Mouse (Mus musculus) heart, postnatal 25 days (tissue): ENCODE results near the gene Oas1f. TPM values are rescaled to one million over a fixed set of nuclear protein-coding genes. Genes with fewer than 3 reads are reported as not detected.
"Not testable (repeated sequence)": the region's sequence is repeated elsewhere in the genome, so short reads cannot be mapped to it uniquely, and the experiment has no call there.

ENCODE experiments used
- DNase-seq: peaks from one replicate; pipeline ENCODE4 v3.0.0; 2022; ENCODE audit warnings: low spot score
- intact Hi-C: fragments of 180-260 bp; cut with DNase I; formaldehyde crosslinking; loops from one replicate; pipeline ENCODE4 v1.15.1; 2025
- total RNA-seq, 2 experiments: library from RNA; stranded (reverse); gene quantifications; 2 replicates each; pipeline ENCODE4 v1.2.3; 2021

The Oas1f gene
- not detected for total RNA-seq

DNA sequence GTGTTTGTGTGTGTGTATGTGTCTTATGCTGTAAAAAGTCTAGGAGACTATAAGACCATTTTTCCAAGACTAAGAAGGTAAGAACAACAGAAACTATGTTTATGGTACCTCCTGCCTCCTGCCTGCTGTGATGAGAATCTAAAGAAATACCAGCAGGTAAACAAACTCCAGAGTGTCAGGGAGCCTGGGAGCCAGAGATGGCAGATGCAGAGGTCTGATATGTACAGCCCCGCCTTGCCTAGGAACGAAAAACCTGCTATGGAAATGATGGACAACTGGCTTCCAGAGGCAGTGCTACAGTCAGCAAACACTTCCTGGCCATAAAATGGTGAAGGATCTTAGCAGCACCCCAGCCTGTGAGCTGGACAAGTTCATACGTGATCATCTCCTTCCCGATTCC lies at the start of gene Oas1f:
Gene Oas1f, plus strand, starts transcription at position 301 of the 400 bp plus-strand sequence.
- intact Hi-C loops, result no loop called here

DNA sequence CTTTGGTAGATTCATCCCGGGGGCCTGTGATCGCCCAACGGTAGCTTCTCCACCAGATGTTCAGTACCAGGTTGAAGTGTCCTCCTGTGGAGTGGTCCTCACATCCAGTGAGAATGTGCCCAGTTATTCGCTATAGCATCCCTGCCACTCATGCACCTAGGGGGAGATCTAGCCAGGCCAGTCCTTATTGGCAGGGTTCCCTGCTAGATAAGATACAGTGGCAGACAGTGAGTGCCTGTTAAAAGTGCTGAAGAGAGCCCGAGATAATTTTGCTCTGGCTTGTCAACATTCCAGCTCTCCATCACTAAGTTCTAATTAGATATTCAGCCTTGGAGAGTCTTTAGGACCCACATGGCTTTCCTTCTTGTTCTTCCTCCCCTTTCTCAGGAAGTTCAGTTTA lies 49.0 kb upstream of the Oas1f start:
- DNase-seq, intact Hi-C loops: not testable (repeated sequence)

More for the DNA sequence above, at the start of gene Oas1f:
- DNase-seq, result no peak

DNA sequence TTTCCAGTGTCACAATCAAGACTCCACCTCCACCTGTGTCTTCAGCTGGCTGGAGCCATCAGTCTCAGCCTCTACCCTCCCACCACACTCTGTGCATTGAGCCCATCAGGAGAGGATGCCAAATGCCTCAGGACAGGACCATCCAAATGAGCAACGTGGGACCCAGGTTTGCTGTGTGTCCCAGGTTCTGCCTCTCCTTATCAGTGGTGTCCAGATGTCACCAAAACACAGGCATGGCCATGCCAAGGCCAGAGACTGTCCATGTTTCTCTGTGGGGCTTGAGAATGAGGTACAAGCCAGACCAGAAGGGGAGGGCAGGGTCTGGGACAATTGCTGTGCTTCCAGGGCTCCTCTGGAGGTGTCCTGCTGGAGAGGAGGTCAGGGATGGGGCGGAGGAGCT lies 48.2 kb upstream of the Oas1f start:
- DNase-seq, intact Hi-C loops: not testable (repeated sequence)

DNA sequence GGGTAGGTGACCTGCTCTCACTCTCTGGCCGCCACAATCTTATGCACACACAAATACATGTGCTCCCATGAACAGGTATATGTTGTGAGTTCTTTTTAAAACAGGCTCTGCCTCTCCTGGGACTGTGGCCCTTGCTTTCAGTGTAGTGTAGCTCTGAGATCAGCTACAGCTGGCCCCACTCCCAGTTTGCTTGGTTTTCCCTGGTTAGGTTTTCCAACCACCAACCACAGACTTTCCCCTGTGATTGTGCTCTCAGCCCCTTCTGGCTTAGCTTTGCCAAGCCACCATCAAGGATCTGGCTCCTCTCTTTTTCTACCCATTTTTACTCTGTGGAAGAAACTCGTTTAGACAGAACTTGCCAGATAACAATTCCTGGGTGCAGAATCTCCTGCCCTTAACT lies 43.6 kb upstream of the Oas1f start:
- intact Hi-C loops, result no loop called here
- DNase-seq, result no peak

DNA sequence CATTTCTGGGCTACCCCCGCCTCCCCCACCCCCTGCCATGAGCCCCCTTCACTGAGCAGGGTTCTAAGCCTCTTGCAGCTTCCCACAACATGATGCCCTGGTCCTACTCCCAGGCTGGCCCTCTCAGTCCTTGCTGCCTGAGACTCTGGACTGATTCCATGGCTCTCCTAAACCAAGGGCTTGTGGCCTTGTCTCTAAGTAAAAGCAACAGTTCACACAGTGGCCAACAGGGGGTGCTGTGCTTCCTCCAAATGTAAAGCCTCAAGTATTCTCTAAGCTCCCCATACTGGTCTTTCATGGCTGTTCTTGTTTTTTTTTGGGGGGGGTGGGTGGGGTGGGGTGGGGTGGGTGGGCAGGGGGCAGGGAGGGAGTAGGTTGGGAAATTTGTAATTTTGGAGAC lies 40.7 kb upstream of the Oas1f start:
- intact Hi-C loops, result no loop called here
- no peak for DNase-seq

DNA sequence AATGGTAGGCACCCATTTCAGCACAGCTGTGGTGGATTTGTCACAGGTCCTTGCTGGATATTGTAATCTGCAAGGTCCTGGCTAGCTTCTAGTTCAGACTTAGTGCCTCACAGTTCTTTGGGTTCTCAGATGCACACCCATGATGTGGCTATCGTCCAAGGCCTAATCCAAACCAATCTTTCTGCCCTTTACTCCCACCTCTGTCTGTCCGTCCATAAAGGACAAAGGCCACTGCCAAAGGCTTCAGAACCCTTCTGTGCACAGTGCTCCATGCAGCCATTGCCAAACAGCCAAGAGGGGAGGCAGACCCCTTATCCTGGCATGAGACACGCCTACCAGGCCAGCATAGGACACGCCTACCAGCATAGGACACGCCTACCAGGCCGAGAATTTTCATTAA lies 38.0 kb upstream of the Oas1f start:
- DNase-seq, result no peak
- intact Hi-C loops, result no loop called here

DNA sequence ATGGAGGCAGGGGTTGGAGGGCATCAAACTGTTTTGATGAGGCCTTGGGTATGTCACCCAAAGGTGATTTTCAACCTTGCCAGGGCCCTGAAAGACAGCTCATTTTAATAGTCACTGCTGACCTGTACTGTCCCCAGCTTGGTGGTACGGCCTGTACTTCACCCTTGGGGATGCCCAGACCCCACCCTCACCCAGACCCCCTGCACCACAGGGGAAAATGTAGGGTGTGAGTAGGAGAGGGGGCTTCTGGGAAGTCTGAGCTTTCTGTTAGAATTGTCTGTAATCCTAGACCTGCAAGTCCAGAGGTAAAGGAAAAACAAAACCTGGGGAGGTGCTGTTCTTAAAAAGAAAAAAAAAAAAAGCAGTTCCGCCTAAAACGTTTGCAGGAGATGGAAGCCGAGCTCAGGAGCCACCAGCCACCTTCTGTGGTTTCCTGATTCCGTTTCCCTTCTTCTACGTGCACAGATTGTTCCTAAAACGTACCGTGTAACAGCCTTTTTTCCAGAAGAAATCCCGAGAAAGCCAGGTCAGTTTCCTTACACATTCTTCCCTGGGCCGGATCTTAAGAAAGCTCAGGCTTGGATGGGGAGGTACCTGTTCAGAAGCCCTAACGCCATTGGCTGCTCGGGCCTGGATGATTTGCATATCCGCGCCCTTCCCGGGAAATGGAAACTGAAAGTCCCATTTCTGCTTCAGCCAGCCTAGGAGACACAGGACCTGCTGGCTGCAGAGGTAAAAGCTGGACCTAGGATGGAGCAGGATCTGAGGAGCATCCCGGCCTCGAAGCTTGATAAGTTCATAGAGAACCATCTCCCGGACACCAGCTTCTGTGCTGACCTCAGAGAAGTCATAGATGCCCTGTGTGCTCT lies 35.0 kb upstream of the Oas1f start, which contains the start of gene Oas1c:
Gene Oas1c, minus strand, starts transcription at position 564 of the 869 bp plus-strand sequence.
- DNase-seq, result peak; percentile 79
- intact Hi-C loops, result no loop called here

DNA sequence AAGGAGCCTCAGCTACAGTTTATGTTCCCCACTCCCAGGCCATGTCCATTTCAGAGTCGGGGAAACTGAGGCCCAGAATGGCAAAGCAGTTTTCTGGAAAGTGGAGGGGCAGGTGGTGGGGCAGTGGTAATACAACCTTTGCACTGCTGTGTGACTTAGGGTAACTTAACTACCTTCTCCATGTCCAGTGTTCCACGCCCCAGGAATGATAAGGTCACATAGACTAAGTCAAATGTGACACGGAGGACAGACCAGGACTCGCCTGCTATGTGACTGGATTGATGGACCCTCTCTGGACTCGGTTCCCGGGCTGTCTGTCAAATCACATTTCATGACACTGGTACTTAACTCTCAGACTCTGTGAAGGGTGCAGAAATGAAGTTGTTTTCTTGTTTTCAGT lies 34.1 kb upstream of the Oas1f start:
- intact Hi-C loops, result no loop called here

DNA sequence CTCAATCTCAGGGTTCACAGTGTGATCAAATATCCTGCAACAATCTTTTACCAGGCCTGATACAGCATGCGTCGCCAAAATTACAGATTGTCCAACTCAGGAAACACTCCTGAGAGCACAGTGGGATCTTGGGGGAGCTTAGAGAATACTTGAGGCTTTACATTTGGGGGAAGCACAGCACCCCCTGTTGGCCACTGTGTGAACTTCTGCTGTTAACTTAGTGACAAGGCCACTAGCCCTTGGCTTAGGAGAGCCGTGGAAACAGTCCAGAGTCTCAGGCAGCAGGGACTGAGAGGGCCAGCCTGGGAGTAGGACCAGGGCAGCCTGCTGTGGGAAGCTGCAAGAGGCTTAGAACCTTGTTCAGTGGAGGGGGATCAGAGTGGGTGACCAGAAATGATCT lies 31.2 kb upstream of the Oas1f start:
- no peak for DNase-seq

More for the DNA sequence above, 34.1 kb upstream of the Oas1f start:
- no peak for DNase-seq

DNA sequence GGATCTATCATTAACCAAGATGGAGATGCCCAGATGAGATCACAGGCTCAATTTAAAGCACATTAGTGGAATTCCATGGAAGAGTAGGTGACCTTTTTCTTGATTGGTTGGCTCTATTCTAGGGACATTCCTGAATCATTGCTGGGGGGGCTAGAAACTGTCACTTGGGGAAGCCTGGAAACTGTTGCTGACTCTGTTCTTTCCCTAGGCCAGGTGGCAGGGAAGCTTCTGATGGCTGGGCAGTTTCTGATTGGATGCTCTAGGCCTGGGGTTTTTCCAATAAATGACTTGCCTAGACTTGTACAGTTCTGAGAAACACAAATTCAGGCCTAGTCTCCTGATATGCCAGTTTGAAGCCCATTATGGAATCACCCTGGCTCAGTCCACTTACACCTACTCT lies 28.2 kb upstream of the Oas1f start:
- intact Hi-C loops, result no loop called here

More for the DNA sequence above, 31.2 kb upstream of the Oas1f start:
- intact Hi-C loops, result no loop called here

DNA sequence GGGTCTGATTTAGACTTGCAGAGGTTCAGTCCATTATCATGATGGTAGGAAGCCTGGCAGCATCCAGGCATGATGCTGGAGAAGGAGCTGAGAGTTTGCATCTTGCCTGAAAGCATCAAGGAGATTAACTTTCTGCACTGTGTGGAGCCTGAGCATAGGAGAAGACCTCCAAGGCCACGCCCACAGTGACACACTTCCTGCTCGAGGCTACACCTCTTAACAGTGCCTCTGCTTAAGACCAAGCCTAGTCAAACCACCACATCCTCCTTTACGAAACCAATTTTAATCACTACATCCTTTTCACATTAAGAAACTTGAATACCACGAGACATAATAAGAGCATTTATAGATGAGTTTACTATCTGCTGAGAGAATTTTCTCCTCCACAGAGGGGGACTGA lies 16.1 kb upstream of the Oas1f start:
- no peak for DNase-seq
- intact Hi-C loops, result no loop called here

More for the DNA sequence above, 28.2 kb upstream of the Oas1f start:
- no peak for DNase-seq

DNA sequence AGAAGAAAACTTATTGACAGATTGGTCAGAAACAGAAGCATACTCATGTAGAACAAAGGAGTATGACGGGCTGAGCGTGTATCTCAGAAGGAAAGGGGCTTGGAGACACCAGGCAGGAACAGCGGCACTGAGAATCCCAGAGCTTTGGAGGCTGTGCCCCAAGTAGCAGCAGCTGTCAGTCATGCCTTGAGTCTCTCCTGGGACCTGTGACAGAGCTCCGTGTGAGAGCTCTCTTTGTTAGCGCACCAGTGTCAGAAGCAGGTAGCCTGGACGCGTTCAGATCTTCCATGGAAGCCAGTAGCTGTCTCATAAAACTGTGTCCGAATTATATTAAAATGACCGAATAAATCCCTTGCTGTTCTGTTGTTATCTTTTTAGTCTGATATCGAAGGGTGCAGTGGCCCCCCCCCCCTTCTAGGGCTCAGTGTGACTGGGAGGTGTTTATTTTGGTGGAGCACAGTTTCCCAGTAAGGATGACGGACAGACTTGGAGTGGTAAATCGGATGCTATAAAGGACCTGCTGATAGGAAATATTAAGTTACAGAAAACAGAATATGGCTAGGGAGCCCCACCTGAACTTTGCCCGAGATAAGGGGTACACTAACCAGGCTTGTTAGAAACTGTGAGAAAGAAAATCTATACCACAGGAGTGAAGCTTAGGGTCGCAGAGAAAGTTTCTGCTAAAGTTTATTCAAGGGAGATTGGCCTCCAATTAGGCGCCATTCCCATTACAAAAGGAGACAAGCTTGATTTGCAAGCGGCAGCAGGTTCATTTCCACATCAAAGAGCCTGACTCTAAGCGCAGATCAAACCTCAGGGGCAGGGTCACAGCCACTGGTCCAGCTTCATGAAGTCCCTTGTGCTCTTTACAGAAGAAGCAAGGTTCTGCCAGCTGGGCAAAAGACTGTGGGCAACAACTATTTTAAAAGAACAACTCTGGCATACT lies 13.6 kb upstream of the Oas1f start:
- no peak for DNase-seq
- intact Hi-C loops, result no loop called here

DNA sequence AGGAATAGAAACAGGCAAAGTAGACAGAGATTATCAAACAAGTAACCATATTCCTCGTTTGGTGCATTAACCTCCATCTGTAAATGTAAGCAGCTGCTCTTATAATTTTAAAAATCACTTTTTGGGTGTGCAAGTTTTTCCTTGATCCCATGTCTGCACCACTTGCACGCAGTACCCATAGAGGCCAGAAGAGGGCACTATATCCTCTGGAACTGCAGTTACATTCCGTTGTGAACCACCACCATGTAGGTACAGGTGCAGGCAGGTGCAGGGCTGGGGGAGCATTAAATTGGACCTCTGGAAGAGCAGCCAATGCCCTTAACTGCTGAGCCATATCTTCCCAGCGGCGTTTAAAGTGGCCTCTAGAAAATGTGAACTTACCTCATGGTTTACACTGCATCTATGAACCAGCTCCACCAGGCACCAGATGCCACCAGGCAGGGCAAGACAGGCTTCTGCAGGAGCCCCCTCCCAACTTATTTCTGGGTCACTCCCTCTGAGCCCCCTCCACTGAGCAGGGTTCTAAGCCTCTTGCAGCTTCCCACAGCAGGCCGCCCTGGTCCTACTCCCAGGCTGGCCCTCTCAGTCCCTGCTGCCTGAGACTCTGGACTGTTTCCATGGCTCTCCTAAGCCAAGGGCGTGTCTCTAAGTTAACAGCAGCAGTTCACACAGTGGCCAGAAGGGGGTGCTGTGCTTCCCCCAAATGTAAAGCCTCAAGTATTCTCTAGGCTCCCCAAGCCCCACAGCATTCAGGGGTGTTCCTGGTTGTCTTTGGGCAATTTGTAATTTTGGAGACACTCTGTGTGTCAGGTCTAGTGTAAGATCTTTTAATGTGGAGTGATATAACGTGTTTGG lies 10.2 kb upstream of the Oas1f start:
- intact Hi-C loops, result no loop called here

DNA sequence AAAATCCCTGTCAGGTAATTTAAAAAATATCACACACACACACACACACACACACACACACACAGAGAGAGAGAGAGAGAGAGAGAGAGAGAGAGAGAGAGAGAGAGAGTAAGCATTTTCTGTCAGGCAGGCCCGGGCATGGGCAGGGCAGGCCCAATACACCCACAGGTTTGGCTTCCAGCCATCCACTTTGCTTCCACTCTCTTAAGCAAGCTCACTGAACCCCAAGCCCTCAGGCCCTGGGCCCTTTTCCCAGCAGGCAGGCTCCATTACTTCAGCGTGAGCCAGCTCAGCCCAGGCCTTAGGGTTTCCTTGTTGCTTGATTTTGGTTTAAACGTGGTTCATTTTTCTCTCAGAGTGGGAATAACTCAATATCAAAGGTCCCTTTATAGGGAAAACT lies 2.5 kb upstream of the Oas1f start:
- intact Hi-C loops, result no loop called here
- no peak for DNase-seq

More for the DNA sequence above, 10.2 kb upstream of the Oas1f start:
- no peak for DNase-seq

DNA sequence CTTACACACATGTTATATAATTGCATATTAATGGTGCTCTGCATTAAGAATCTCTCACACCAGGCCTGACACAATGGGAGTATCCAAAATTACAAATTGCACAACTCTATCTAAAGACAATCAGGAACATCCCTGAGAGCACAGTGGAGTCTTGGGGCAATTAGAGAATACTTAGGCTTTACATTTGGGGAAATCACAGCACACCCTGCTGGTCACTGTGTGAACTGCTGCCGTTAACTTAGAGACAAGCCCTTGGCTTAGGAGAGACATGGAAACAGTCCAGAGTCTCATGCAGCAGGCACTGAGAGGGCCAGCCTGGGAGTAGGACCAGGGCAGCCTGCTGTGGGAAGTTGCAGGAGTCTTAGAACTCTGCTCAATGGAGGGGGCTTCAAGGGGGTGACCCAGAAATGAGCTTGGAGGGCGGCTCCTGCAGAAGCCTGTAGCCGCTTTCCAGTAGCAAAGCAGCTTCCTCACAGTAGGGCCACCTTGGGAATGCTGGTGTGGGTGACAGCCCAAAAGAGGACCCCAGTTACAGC lies 2.5 kb downstream of the Oas1f start:
- intact Hi-C loops, result no loop called here
- no peak for DNase-seq

DNA sequence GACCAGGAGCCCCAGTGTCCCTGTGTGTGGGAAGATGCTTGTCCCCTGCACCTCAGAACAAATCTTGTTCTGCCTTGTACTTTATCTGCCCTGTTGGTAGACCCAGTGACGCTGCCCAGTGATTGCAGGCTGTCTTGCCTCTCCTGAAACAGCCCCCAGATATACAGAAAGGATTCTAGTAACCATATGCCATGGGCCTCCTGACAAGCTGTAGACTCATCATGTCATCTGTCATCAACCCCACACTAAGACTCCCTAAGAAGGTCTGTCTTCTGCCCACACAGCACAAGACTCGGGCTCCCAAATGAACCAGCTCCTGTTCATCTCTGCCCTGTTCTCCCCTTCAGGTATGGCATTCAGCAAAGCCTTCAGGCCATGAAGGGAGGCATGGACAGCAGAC lies 12.1 kb downstream of the Oas1f start:
- intact Hi-C loops, result no loop called here
- DNase-seq, result no peak

DNA sequence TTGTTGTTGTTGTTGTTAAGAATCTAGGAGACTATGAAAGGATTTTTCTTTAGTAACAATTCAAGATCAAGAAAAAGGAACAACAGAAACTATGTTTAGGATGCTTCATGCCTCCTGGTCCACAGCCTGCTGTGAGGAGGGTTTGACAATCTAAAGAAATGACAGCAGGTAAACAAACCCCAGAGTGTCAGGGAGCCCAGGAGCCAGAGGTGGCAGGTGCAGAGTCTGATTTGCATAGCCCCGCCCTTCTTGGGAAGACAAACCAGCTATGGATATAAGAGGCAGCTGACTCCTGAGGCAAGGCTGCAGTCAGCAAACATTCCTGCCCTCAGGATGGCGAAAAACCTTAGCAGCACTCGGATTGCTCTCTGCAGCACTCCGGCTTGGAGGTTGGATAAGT lies 14.0 kb downstream of the Oas1f start, which contains the start of gene Oas1h:
Gene Oas1h, plus strand, starts transcription at position 301 of the 400 bp plus-strand sequence.
- intact Hi-C loops, result no loop called here
- no peak for DNase-seq

DNA sequence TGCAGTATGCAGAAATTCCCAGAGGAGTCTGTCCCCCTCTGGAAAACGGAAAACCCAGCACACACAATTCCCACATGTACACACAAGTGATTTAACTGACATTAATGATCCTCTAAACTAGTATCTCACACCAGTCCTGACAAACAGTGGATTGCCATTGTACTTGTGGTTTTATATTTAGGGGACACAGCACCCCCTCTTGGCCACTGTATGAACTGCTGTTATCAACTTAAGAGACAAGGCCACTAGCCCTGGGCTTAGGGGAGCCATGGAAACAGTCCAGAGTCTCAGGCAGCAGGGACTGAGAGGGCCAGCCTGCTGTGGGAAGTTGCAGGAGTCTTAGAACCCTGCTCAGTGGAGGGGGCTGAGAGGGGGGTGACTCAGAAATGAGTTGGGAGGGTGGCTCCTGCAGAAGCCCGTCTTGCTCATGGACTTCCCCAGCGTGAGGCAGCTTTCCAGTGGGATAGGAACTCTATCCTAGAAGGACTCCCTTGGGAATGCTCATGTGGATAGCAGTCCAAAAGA lies 18.2 kb downstream of the Oas1f start:
- DNase-seq, result no peak
- intact Hi-C loops, result no loop called here

DNA sequence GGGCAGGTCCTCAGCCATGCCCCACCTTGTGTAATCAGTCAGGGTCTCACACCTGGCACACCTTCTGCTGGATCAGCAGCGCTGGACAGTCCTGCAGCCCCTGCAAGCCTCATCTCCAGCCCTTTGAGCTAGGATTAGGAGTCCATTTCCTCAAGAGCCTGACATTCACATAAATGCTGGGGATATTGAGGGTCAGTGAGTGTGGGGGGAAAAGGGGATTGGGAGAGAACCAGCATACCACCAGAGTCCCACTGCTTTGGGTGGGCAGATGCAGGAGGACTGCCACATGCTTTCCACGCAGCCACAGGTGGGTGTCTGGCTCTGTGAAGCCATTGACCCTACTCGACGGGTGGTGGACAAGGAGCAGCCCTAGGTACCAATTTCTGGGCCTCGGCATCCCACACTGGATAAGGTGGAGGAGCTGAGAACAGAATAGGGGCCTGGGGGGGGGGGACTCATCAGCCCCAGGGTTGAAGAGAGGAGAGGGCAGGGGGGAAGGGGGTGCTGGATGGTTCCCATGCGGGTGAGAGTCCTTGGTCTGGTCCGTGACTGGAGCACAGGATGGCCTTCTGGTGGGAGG lies 22.4 kb downstream of the Oas1f start:
- DNase-seq, result no peak

More for the DNA sequence above, 22.4 kb downstream of the Oas1f start:
- intact Hi-C loops, result no loop called here
